Mouse (Mus musculus): ENCODE measurements at regions not wholly inside any gene's neighbourhood (a gene's known extent, or its start where the extent isn't known, plus 50 kb on each side); places are given as distances from the start of the nearest gene placed in this dataset.

DNA sequence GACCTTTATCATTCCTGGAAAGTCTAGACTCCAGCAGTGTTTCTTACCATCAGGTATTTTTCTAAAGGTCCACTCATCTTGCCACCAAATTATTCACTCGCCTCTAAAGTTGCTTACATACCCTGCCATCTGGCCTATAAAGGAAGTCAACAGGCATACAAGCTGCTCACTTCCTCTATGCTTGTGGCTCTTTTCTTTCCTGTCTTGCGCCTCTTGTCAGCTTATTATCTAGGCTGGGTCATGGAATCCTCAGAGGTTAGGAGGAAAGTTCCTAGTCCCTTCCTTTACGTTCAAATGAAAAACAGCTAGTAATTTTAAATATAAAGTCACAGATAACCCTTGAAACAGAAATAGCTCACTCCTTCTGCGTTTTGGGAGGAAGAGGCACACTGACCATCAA is 97.9 kb downstream of the Lipi start:
- ATAC-seq (replicated peaks; ENCODE audit: poor library complexity, severe bottlenecking), result no peak

DNA sequence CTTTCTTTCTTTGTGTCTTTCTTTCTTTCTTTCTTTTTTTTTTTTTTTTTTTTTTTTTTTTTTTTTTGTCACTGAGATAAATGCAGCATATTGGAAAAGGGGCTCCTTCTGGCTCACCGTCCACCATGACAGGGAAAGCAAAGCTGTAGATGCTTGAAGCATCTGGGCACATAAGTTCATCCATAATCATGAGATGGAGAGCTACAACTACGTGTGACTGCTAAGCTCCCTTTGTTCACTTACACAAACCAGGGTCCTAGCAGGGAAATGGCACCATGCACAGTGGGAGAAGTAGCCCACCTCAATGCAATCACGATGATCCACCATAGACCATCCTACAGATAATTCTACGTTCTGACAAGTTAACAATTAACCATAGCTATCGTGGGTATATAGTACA is 102.0 kb downstream of the Lipi start:
- no peak for ATAC-seq (replicated peaks; ENCODE audit: poor library complexity, severe bottlenecking)

DNA sequence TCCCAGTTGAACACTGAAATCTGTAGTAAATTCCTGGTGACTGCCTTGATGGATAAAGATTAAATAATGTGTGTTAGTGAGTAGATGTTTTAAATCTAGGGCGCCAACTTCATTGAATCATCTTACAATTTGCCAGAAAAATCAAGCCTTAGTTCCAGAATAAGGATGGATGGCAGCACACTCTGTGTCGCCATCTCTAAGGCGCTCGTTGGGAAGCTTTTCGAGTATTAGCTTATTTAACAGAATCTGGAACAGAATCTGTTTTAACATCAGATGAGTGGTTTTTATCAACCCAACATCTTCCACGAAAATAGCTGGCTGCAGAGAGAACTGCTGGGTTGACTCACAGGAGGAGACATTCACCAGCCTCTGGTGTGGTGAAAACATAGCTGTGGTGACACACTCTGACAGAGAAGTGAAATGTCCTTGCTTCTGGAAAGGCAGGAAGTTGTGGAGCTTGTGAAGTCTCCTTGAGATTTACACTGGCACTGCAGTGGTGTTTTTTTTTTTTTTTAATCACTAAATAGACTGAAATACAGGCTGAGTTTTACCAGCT is 120.4 kb downstream of the Lipi start:
- ATAC-seq (replicated peaks; ENCODE audit: poor library complexity, severe bottlenecking), result no peak

DNA sequence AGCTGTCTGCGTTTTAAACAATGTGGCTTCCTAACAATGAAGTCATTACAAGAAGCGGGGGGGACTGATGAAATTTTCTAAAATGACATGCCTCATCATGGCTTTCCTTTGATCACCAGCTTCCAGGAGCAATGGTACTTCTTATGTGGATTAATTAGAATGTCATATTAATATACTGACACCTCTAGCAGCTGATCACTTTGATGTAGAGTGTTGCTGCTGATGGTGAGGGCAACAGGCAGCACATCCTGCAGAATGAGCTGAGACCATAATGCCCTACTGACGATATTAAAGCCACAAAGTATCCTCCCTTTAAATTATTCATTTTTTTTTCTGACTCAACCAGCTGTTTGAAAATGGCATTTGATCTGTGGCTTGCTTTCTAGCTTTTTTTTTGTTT is 123.7 kb downstream of the Lipi start:
- ATAC-seq (replicated peaks; ENCODE audit: poor library complexity, severe bottlenecking), result no peak

DNA sequence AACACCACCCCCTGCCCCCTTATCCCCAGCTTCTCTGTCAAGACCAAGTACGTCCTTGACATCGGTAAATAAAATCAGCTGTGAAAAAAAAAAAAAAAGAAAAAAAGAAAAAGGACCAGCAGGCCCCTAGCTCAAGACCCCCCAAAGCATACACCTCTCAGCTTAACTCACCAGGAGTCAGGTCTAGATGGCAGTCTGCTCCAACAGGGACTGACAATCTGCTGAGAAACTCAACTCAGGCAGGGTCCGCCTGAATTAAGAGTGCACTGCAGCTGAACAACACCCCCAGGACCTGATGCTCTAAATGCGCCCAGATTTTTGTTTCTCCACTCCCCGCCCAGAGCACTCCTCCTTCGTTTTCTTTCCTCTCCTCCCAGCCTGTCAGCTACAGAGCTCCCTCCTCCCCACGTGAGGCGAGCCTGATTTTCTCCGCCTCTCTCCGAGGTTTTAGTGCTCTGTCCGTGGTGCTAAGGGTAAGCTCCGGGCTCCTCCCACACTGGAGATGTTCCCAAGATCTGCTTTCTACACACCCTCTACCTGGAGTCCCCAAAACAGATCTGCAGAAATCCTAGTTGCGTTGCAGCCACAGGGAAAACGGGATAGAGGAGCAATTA is 138.9 kb downstream of the Lipi start:
- ATAC-seq (replicated peaks; ENCODE audit: poor library complexity, severe bottlenecking), result no peak

DNA sequence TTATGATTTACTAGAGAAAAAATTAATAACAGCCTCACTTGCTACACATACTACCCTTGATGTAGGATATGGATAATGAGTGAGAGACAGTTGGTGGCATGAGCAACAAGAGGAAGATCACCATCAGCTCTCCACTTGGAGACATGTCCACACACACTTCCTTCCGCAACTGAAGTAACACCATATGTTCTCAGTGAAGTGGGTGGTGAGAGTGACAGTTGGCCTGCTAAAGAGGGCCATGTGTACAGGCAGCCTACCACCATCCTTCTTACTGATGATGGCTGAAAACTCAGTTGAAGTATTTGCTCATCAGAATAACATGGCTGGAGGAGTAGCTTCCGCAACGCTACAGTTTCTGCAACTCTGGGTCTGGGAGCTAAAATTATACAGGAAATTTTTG is 146.6 kb downstream of the Lipi start:
- no peak for ATAC-seq (replicated peaks; ENCODE audit: poor library complexity, severe bottlenecking)

DNA sequence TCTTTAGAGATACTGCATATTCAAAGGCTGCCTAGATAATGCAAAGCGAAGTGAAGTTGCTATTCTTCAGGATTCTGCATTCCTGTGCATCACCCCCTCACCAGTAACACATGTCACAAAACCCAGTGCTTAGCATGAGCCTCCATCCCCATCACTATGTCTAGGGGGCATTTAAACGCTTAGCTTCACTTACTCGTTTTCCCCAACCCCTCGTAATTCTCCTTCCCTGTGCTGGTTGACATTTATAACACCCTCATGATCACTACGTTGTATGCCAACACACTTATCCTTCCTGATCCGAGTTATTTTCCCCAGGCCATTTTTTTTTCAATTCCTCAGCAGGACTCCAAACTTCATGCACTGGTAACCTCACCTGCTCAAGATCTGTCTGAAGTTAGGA is 152.6 kb downstream of the Lipi start:
- no peak for ATAC-seq (replicated peaks; ENCODE audit: poor library complexity, severe bottlenecking)

DNA sequence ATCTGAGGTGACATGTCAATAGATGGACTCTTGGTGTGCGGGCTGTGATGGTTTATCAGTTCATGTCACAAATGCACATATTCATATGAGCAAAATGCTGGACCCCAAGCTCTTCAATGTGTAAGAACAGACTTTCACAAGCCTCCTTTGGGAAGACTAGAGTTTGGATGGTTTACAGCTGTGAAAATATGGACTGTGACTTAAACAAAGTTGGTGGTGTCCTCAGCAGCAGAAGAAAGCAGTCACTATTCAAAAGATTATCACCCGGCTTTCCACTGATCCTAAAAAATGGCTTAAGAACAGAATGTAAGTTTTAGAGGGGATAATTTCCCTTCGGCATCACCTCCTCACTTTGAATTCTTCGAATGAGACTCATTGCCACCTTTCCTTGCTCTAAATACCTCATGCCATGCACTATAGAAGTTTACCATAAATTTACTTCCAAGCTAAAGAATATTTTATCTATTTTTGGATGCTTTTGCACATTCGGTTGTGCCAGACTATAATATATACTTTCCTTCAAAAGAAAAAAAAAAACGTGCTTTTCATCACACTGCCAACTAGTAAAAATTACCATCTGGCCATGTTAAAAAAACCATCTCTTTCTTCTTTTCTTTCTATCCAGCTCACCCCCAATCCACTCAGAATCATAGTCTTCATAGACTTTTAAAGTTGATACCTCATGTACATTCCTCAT is 201.2 kb downstream of the Lipi start:
- ATAC-seq (replicated peaks; ENCODE audit: poor library complexity, severe bottlenecking), result no peak

DNA sequence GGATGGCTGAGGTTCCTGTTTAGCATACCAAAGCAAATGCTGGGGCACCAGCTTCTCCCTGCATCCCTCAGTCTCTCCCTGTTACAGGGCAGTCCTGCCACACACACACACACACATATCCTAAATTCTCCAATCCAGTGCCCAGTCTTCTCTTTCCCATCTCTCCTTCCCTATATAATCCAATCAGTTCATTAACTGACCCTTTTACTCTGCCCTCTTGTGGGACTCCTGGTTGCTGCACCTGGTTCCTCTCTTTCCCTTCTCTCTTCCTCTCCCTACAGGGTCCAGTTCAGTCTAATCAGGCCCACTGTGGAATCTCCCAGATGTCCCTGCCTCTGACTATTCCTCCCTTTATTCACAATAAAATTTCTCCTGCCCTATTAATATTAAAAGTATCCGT is 204.7 kb downstream of the Lipi start:
- 0 out of 2 replicates have a peak, but pooled peaks have one; percentile 37 for ATAC-seq (replicated peaks; ENCODE audit: poor library complexity, severe bottlenecking)

DNA sequence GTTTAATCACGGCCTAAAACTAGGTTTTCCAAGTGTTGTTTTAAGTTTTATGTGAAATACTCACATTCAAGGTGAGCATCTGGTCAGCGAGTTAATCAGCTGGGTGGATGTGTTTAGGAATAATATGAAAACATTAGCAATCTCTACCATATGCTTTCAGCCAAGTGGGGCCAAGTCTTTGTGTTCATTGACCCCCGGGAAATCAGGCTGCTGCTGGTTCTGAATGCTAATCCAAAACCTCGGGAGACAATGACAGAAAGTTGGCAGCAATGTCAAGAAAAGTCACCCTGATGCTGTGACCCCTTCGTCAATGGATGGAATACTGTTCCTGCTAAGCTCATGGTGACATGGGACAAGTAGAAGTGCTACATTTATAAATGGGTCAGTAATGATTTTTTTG is 216.2 kb downstream of the Lipi start:
- no peak for ATAC-seq (replicated peaks; ENCODE audit: poor library complexity, severe bottlenecking)

DNA sequence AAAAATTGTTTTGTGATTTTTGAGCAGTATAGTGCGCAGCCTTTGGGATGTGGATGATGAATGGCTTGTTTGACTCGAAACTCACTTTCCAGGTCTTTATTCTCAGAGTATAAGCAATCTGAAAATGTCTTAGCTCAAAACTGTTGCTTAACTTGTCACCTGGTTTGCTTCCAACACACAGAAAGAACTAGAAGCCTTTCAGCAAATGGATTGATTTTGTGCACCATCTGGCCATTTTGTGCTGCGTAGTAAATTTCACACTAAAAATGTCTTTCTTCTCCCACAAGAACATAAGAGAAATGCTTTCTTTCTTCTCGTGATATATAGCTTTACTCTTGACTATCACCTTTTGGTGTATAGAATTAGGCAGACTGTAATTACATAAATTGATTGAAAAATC is 219.1 kb downstream of the Lipi start:
- no peak for ATAC-seq (replicated peaks; ENCODE audit: poor library complexity, severe bottlenecking)

DNA sequence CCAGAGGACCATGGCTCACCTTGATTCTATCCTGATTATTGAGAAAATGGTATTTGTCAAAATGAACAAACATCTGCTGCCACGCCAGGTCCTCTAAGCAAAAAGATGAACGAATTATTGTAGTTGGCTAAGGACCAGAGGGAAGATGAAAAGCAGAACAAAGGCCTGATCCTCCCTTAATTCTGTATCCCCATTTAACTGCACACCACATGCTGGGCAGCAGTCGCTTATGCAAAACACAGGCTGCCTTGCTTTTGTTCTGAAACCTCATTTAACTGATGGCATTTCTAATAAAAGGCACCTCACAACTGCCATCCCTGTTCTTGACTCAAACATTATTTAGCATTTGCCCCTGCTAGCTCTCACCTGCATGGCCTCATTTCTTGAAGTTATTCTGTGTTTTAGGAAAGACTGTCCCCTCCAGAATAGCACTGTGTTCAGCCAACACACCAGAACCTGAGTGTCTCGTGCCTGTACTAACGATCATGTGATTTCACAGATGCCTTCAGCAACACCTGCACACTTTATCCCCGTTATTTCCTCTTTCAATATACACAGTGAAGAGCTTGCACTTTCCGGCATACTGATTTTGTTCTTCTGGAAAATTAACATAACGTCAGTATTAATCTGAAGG is 220.4 kb downstream of the Lipi start:
- ATAC-seq (replicated peaks; ENCODE audit: poor library complexity, severe bottlenecking), result no peak

DNA sequence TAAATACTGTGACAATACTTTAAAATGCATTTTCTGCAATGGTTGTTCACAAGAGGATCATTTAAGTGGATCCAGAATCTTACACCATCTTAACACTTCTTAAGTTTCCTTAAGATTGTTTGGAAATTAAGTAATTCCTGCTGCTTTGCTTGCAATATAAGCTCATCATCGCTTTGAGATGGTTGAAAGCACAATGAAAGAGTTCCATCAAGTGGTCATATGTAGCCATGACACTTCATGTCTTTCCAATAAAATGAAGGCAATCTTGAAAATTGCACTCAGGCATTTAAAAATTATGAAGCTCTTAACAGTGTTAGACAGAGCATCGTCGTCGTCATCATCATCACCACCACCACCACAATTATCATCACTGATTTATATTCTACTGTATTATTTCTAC is 223.8 kb downstream of the Lipi start:
- peak; percentile 58 for ATAC-seq (replicated peaks; ENCODE audit: poor library complexity, severe bottlenecking)

DNA sequence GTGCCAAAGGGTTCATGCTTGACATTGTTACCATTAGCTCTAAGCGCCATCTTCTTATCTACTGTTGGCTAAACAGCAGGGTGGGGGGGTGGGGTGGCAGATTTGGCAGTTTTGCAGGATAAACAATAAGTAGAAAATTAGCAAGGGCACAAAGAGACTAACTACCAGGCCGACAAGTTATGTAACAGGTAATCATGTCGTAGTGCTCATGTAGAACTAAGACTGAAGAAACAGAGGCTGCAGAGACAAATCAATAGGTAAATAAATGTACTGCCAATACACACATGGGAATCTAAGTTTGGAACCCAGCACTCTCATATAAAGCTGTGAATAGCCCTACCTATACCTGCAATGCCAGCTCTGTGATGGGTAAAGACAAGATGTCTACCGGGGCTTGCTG is 225.1 kb downstream of the Lipi start:
- ATAC-seq (replicated peaks; ENCODE audit: poor library complexity, severe bottlenecking), result no peak

DNA sequence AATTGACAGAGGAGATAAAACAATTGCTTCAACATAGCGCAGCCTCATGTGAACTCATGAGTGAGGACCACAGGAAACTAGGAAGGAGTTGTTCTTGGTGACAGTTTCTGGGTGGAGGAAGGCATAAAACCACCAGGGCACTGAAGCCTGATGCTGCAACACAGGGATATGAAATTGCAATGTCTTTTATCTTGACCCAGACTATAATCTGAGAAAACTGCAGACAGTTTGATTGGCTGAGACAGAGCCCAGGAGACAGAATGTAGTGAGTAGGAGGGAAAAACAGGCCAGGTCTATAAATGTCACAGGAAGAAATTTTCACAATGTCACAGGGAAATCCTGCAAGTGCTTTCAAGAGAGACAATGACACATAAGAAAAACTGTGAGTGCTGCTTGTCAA is 232.5 kb downstream of the Lipi start:
- ATAC-seq (replicated peaks; ENCODE audit: poor library complexity, severe bottlenecking), result peak; percentile 46; the same call in 1 of the 2 replicates

DNA sequence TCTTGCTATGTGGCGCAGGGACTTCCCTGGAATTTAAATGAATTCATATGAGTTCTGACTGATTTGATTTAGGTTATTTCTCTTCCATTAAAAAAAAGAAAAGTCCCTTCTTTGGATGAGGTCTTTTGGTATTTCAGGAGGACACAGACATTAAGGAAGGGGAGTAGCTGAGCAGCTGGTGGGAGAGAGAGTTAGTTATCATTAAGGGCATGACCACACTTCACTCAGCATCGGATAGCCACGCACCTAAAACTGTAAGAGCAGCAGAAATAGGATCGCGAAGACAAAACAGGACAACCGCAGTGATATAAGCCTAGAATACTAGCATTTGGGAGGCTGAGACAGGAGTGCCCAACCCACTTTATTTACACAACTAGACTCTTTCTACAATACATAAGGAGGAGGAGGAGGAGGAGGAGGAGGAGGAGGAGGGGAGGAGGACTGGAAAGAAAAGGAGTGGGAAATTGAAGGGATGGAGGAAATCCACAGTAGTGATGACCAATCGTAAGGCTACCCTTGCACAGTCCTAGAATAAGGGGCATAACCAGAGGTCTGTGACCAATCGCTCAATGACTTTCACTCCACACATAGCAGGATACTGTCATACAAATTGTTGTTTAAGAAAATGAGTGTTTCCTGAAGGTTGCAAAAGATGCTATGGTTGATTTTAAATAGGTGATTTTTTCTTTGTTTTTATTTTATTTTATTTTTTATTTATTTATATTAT is 241.5 kb downstream of the Lipi start:
- no peak for ATAC-seq (replicated peaks; ENCODE audit: poor library complexity, severe bottlenecking)

DNA sequence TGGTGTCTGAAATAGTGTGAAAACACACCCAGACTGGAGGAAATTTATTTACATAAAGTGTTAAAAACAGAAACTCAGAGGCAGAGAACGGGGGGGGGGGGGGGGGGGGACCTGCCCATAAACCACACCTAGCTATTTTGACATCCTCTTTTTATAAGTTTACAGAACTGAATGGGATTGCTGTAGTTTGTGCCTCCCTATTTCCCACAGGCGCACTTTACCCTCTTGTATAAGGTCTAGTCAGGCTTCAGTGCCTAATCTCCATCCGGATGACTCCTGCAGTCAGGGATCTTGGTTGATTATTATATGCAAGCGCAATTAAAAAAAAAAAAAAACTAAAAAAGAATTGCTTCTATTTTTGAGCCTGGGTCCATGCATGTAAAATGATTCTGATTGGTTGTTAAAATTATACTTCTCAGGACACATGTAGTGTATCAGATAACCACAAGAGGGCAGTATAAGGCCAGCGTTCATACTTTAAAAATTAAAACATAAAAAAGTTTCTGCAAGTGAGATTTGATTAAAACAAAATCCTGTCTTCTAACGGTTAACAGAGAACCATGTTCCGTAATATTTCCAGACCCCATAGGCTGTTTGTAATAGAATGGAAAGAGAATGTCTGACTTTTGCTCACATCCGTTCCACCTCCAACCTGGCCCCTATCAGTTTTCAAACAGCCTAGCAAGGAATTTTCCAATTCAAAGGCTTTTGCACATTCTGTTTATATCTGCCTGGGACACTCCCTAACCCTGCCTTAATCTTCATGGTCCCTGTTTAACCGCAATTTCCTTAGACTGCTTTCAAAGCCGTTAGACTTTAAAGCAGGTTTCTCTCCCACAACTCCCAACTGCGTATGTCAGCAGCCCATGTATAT is 242.6 kb downstream of the Lipi start:
- ATAC-seq (replicated peaks; ENCODE audit: poor library complexity, severe bottlenecking), result peak; percentile 76

DNA sequence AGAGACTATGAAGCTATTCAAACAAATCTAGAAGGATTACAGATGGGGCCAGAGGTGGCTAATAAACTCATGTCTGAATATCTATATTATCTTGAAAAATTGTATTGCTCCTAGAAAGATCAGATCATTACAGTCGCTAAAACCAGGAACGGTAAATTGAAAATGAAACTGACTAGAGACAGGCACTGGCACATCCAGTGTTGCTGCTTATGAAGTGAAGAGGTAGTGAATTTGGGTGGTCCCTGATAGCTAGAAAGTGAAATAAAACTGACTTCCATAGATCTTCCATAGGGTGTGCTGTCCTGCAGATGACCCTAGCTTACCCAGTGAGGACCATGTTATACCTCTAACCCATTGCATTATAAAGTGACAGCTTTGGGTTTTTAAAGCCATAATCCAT is 251.6 kb downstream of the Lipi start:
- peak; percentile 68 for ATAC-seq (replicated peaks; ENCODE audit: poor library complexity, severe bottlenecking)

DNA sequence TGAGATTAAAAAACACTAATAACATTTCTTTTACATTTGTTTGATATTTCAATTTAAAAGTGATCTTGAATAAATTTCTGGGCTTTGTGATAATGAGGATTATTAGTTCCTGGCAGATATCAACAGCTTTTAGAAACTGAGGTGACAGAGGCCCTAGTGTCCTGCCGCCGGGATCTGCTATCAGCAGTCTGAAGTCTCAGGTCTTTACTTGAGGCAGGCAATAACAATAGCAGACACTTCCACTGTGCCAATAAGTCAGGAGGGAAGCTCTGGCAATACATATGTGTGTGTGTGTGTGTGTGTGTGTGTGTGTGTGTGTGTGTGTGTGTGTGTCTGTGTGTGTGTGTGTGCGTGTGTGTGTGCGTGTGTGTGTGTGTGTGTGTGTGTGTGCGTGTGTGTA is 252.1 kb downstream of the Lipi start:
- no peak for ATAC-seq (replicated peaks; ENCODE audit: poor library complexity, severe bottlenecking)

DNA sequence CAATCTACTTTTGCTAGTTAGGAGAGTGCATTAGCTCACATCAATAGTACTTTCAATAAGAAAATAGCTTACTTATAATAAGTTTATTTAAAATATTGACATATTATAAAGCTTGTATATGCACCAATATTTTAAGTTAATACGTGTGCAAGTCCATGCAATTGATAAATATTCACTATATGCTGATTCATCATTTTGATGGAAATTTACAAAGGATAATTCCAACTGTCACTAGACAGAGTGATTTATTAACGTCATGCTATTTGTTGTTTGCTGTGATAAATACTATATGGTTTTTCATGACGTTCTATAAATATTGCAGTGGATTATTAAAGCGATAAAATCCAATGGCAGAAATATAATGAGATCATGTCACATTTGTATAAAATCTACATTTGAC is 253.0 kb downstream of the Lipi start:
- ATAC-seq (replicated peaks; ENCODE audit: poor library complexity, severe bottlenecking), result no peak
